Mouse (Mus musculus): Measurements from ENCODE around the gene Cdpf1.

Cdpf1 gene

DNA sequence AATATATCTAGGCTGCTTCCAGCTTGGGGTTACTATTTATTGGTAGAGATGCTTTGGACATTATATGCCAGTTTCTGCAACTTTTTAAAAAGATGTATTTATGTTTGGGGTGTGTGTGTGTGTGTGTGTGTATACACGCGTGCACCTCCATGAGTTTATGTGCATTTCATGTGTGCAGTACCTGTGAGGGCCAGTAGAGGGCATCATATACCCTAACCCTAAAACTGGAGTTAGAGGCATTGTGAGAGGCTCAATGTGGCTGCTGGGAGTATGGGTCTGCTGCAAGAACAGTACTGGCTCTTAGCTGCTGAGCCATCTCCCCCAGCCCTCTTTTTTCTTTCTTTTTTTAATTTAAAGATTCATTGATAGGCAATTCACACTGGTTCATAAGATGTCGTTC lies 53.7 kb downstream of the Cdpf1 start:
- DNase-seq, result no peak
